Mouse (Mus musculus): Measurements from ENCODE around the gene Magea4.

The Magea4 gene

DNA sequence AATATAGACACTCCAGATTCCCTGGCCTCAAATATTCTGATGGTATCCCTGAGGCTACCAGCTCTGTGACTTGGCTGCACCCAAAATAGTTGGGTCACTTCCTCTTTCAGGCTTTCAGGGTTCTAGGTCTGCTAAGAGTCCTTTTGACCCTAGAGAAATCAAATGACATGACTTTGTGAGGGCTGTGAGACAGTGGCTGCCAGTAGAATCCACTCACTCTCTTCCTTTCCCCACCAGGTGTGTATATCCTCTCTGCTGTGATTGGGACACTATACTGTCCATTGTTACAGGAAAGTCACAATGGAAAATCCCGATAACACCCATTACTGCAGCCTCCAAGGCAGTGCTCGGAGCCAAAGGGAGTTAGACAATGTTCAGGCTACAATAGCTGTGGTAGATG lies at the start of gene Magea4:
Gene Magea4 (plus strand): TSS at position 301 of the 400 bp plus-strand sequence.
- DNase-seq (ENCODE audit: low read depth, low spot score), result no peak

DNA sequence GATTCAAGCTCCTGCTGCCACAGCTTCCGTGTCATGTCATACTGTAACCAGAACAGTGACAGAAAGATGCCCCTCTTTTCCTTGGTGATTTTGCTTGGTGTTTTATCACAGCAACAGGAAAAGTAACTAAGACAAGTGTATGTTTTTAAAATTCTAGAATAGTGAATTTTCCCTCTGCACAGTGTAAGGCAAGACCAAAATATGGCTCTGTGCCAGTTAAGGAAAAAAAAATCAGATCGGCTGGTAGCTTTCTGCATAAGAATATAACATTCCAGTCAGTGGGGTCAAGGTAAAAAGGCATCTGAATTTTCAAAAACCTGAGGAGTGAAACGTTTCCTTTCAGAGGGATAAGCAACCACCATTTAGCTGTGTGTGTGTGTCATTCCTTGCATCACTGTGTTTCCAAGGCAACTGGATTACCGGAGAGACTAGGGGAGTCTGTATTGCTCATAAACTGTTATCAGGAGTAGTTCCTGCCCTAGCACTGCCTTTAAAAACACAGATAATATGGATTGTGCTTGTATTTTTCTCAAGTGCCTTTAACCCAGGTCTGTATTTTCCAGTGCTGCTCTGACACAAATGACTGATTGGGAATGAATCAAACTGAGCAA lies 18.8 kb upstream of the Magea4 start:
- DNase-seq (ENCODE audit: low read depth, low spot score), result no peak

DNA sequence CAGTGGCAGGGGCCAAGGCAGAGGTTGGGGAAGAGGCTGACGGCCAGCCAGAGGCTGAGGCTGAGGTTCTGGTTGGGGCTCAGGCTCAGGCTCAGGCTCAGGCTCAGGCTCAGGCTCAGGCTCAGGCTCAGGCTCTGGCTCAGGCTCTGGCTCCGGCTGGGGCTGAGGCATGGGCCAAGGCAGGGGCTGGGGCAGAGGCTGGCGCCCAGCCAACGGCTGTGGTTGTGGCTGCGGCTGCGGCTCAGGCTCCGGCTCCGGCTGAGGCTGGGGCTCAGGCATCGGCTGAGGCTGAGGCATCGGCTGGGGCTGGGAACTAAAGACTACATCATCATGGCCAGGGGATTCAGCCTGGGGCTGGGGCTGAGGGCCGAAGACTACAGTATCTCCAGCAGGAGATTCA lies 48.8 kb downstream of the Magea4 start:
- no peak for DNase-seq (ENCODE audit: low read depth, low spot score)

All from WW6 (cell line).